Mouse (Mus musculus) myocyte (in vitro differentiated cells): ENCODE data around the gene Cmbl.

Source experiments
- CEBPB ChIP-seq: IDR thresholded peaks from 2 replicates; pipeline ENCODE4 v1.6.1; 2011; ENCODE audit warnings: mild to moderate bottlenecking, moderate library complexity; ENCODE audit not compliant: poor library complexity, insufficient read depth, severe bottlenecking
- E2F4 ChIP-seq: IDR thresholded peaks from one replicate; pipeline ENCODE4 v1.6.1; 2011; ENCODE audit warnings: mild to moderate bottlenecking, control low read depth, moderate library complexity; ENCODE audit not compliant: insufficient read depth
- MAX ChIP-seq: IDR thresholded peaks from one replicate; pipeline ENCODE4 v1.6.1; 2011; ENCODE audit warnings: low read depth, mild to moderate bottlenecking, control low read depth
- MYOG ChIP-seq, 3 experiments: IDR thresholded peaks; one replicate each; pipeline ENCODE4 v1.6.1; 2011; ENCODE audit warnings: control low read depth in 2 of 3, low read depth in 2 of 3, mild to moderate bottlenecking in 2 of 3; ENCODE audit not compliant: insufficient read length in 2 of 3, control insufficient read depth in 1 of 3, insufficient read depth in 1 of 3
- POLR2A ChIP-seq: IDR thresholded peaks from one replicate; pipeline ENCODE4 v1.6.1; 2011; ENCODE audit warnings: low read depth, mild to moderate bottlenecking, control low read depth, moderate library complexity; ENCODE audit not compliant: insufficient read length
- USF1 ChIP-seq: IDR thresholded peaks from one replicate; pipeline ENCODE4 v1.6.1; 2011; ENCODE audit warnings: low read depth, mild to moderate bottlenecking, control low read depth, moderate library complexity

DNA sequence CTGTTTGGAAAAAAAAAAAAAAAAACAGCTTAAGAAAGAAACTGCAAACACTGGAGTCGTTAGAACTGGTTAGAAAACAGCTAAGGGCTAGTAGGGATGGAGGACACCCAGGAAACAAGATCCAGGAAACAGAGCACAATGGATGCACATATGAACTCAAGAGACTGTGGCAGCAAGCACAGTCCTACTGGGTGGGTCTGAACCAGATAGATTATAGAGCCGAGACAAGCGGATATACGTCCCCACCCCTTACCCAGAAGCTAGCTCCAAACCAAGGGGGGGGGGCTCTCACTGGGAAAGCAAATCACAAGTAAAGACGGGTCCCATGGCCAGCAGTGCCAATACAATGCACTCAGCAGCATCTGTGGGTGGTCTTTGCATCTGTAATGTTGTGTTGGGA, 46.2 kb upstream of the Cmbl start:
- TF ChIP-seq CEBPB, result no peak
- TF ChIP-seq POLR2A, result no peak
- TF ChIP-seq USF1, result no peak
- TF ChIP-seq E2F4, result no peak
- no peak for TF ChIP-seq MAX
- no peak for TF ChIP-seq MYOG (IDR thresholded peaks at IDR 0.05; ENCODE audit: control insufficient read depth in 1 of 3, insufficient read depth in 1 of 3, insufficient read length in 2 of 3, low read depth in 2 of 3)
